ENCODE assay signal across 24 mouse cellular contexts in genomic region chr11:54396686-54397085, GRCm38 (mm10). TPM values are rescaled to one million over a fixed set of nuclear protein-coding genes. Genes with fewer than 3 reads are reported as not detected.
"Had no signal": no experiment of that assay in that cellular context is flagged by ENCODE, and none has a peak within 500 bp of the region (broad histone marks: within the 10 kb centered on the region; RNA-seq: fewer than 3 reads in every experiment).

No protein-coding gene starts in this region.

- H3K27ac ChIP-seq: neural tube, embryonic 13.5 days; neural tube, embryonic 15.5 days; stomach, embryonic 15.5 days; stomach, postnatal 0 days had no signal

- H3K27me3 ChIP-seq: neural tube, embryonic 13.5 days; neural tube, embryonic 15.5 days; stomach, embryonic 15.5 days had no signal

- H3K4me3 ChIP-seq: neural tube, embryonic 13.5 days; neural tube, embryonic 15.5 days; stomach, embryonic 15.5 days had no signal

- H3K9me3 ChIP-seq: neural tube, embryonic 13.5 days; neural tube, embryonic 15.5 days; stomach, embryonic 15.5 days had no signal

- H3K9ac ChIP-seq: neural tube, embryonic 13.5 days; neural tube, embryonic 15.5 days; stomach, embryonic 15.5 days had no signal

- H3K36me3 ChIP-seq: neural tube, embryonic 13.5 days; neural tube, embryonic 15.5 days; stomach, embryonic 15.5 days had no signal

- DNase-seq: retina, postnatal 1 day; right cerebral cortex, adult 18-20 months; right cerebral cortex, postnatal 14 days; right cerebral cortex, postnatal 25 days; right cerebral cortex, postnatal 4 days; spleen, adult 18-20 months; thymus, adult 18-20 months; thymus, adult 2 months; thymus, postnatal 14 days; thymus, postnatal 25 days; thymus, postnatal 36 days; thymus, postnatal 4 days had no signal

- H3K4me1 ChIP-seq: neural tube, embryonic 13.5 days; neural tube, embryonic 15.5 days; stomach, embryonic 15.5 days had no signal

RNA-seq across cellular contexts. Expression of gene Meikin, which starts 26.2 kb away (rescaled TPM):
- total RNA-seq: neutrophil, adult 5-6 weeks had no signal
- polyA plus RNA-seq: neural tube, embryonic 13.5 days; neural tube, embryonic 14.5 days; neural tube, embryonic 15.5 days; small intestine, adult 2 months; spleen, adult 2 months; stomach, embryonic 14.5 days; stomach, embryonic 15.5 days; stomach, embryonic 16.5 days; thymus, adult 2 months; thymus, postnatal 0 days; urinary bladder, adult 2 months had no signal
